Mouse (Mus musculus) bone marrow, adult 2 months (tissue): ENCODE measurements at regions not wholly inside any gene's neighbourhood (a gene's known extent, or its start where the extent isn't known, plus 50 kb on each side); places are given as distances from the start of the nearest gene placed in this dataset.

Experiments used
- H3K27ac ChIP-seq: fragments of 200-500 bp; 2 replicates; pipeline ENCODE4 v1.5.1; 2012; ENCODE audit warnings: low read depth, mild to moderate bottlenecking, control low read depth, inconsistent platforms, low read length; ENCODE audit not compliant: control insufficient read depth, poor library complexity, insufficient read depth
- H3K4me1 ChIP-seq: fragments of 200-500 bp; 2 replicates; pipeline ENCODE4 v1.6.1; 2011; ENCODE audit warnings: low read length; ENCODE audit not compliant: control insufficient read depth, insufficient read depth
- H3K4me3 ChIP-seq: fragments of 200-500 bp; replicated peaks from 2 replicates; pipeline ENCODE3; 2011; ENCODE audit warnings: mild to moderate bottlenecking, low read depth, low read length, control low read depth; ENCODE audit not compliant: control insufficient read depth
- CTCF ChIP-seq: fragments of 200-500 bp; IDR thresholded peaks from 2 replicates; pipeline ENCODE4 v1.5.1; 2011; ENCODE audit warnings: low read length, control low read depth; ENCODE audit not compliant: control insufficient read depth, insufficient read depth
- POLR2A ChIP-seq: fragments of 200-500 bp; IDR thresholded peaks from 2 replicates; pipeline ENCODE4 v1.6.1; 2011; ENCODE audit warnings: low read depth, mild to moderate bottlenecking, control low read depth, low read length, borderline replicate concordance; ENCODE audit not compliant: control insufficient read depth
- WGBS: fragments of 180-500 bp; shearing (Covaris S2); methylation state at CpG from one replicate; pipeline ENCODE4 v1.1.7; 2018; 5-methylcytosine and 5-hydroxymethylcytosine counted together

GRCm38 (mm10) chr7:72627369-72627768, 321.0 kb upstream of the Mctp2 start:
- Histone ChIP-seq H3K27ac (no peak overlapping the region), H3K4me1 (no peaks in the 10 kb centered on the region), H3K4me3 (no peak overlapping the region)
- WGBS, result 82% methylated on average over 4 of the region's 4 CpGs
- TF ChIP-seq CTCF (no peak), POLR2A (no peak)

- no peak overlapping the region for H3K4me3 ChIP-seq
- WGBS, result 80% methylated on average over 2 of the region's 2 CpGs
Observed at GRCm38 (mm10) chr7:72639566-72639965, 333.2 kb upstream of the Mctp2 start.

GRCm38 (mm10) chr7:72675018-72675417, 368.6 kb upstream of the Mctp2 start:
- H3K27ac ChIP-seq, result no peak overlapping the region
- WGBS, result 73% methylated on average over 6 of the region's 6 CpGs
- no peaks in the 10 kb centered on the region for H3K4me1 ChIP-seq
- no peak overlapping the region for H3K4me3 ChIP-seq
- TF ChIP-seq CTCF (no peak), POLR2A (no peak)

More at GRCm38 (mm10) chr7:72639566-72639965, 333.2 kb upstream of the Mctp2 start:
- H3K27ac ChIP-seq, result no peak overlapping the region
- TF ChIP-seq POLR2A (no peak), CTCF (no peak)
- H3K4me1 ChIP-seq, result no peaks in the 10 kb centered on the region

- Histone ChIP-seq H3K27ac (no peak overlapping the region), H3K4me3 (no peak overlapping the region), H3K4me1 (no peaks in the 10 kb centered on the region)
- no peak for TF ChIP-seq POLR2A
- WGBS, result 77% methylated on average over 2 of the region's 2 CpGs
Observed at GRCm38 (mm10) chr7:72685803-72686202, 379.4 kb upstream of the Mctp2 start.

DNA sequence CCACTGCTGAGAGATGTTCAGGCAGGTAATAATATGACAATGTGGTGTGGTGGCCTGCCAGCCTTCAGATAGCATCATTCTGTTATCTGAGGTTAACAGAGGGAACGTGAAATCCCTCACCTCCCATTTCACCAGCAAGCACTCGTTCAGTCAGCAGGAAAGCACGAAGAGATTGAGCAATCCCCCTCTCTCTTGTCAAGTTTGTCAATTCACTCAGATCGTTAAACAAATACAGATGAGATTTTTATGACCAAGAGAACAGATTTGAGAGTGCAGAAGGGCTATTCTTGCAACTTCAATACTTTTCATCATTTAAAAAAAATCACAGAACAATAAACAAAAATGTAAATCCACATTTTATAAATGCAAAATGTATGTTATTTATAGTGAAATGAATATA, 380.9 kb upstream of the Mctp2 start:
- H3K4me3 ChIP-seq, result no peak overlapping the region
- no peaks in the 10 kb centered on the region for H3K4me1 ChIP-seq
- WGBS, result 56% methylated on average over 4 of the region's 4 CpGs
- H3K27ac ChIP-seq, result no peak overlapping the region
- TF ChIP-seq CTCF (no peak), POLR2A (no peak)

DNA sequence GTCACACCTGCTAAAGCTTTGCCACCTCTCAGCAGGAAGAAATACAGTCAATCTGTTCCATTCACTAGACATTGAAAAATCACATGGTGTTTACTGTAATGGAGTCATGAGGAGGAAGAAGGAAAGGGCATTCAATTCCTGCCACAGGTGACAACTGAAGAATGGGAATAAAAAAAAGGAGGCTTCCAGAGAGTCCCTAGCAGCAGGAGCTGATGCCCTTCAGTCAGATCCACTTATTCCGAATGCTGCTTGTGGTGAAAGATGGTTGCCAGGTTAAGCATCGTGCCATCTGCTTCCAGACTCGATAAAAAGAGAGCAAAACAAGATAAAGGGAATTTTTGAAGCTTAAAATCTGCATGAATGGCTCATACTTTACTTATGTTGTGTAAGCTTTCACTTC, 385.0 kb upstream of the Mctp2 start:
- WGBS, result 64% methylated on average over 3 of the region's 3 CpGs
- Histone ChIP-seq H3K4me1 (no peaks in the 10 kb centered on the region), H3K4me3 (no peak overlapping the region), H3K27ac (no peak overlapping the region)
- TF ChIP-seq POLR2A (no peak), CTCF (no peak)

DNA sequence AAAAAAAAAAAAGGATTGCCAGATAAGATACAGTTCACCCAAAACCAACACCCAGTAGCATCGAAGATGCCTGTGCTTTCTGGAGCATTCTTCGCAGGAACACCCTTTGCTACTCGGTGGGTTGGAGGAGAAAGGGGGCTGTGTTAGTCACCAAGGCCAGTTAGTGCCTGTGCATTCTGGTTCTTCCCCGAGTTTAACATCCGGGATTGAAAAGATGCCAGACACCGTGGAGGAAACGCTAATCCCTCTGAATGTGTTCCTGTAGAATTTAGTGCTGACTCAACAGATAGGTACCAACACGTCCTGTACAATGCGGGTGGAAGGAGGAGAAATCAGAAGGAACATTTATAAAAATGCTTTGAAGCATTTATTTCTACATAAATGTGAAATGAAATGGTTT, 385.5 kb upstream of the Mctp2 start:
- Histone ChIP-seq H3K4me3 (no peak overlapping the region), H3K4me1 (no peaks in the 10 kb centered on the region), H3K27ac (no peak overlapping the region)
- 80% methylated on average over 9 of the region's 9 CpGs for WGBS
- TF ChIP-seq POLR2A, result no peak
- no peak for TF ChIP-seq CTCF

DNA sequence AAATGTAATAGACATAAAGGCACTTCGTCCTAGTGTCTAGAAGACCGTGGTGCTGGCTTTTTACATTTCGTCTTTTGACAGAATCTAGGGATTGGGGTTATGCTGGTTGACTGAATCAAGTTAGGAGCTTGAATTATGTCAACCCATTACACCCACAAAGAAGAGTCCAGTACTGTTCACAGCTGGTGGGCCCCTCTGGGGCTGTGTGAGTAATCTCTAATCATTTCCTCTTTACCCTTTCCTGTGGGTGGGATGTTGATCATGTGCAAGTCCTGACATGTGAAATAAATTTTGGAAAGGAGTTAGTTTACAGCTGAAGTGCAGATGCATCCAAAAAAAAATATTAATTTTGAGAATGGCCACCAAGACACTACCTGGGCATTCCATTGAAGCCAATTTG, 390.3 kb upstream of the Mctp2 start:
- TF ChIP-seq CTCF, result no peak
- no peak for TF ChIP-seq POLR2A
- 56% methylated on average over 3 of the region's 3 CpGs for WGBS
- H3K4me1 ChIP-seq, result no peaks in the 10 kb centered on the region
- no peak overlapping the region for H3K27ac ChIP-seq
- H3K4me3 ChIP-seq, result no peak overlapping the region

- Histone ChIP-seq H3K4me3 (no peak overlapping the region), H3K4me1 (no peaks in the 10 kb centered on the region), H3K27ac (no peak overlapping the region)
- TF ChIP-seq CTCF, result no peak
- TF ChIP-seq POLR2A, result no peak
- WGBS, result 66% methylated on average over 5 of the region's 5 CpGs
Observed at GRCm38 (mm10) chr7:72703652-72704341, 397.4 kb upstream of the Mctp2 start.
